Mouse (Mus musculus): ENCODE measurements around the gene Ip6k1.

GRCm38 (mm10) chr9:108026584-108026983 lies 24.3 kb downstream of the Ip6k1 start:
- TF ChIP-seq CTCF (IDR thresholded peaks at IDR 0.05; ENCODE audit: extremely low read depth, insufficient read depth, low read length) = no peak
- TF ChIP-seq POLR2A (IDR thresholded peaks at IDR 0.05; ENCODE audit: extremely low read depth, insufficient read depth, low read length) = no peak

Measured in cortical plate, adult 2 months (tissue).